Mouse (Mus musculus): ENCODE results near the gene Slc16a6. TPM values are rescaled to one million over a fixed set of nuclear protein-coding genes. Genes with fewer than 3 reads are reported as not detected.

Slc16a6 gene
- total RNA-seq, 2 experiments from 2014 or later = 0.43 to 1.5 TPM

DNA sequence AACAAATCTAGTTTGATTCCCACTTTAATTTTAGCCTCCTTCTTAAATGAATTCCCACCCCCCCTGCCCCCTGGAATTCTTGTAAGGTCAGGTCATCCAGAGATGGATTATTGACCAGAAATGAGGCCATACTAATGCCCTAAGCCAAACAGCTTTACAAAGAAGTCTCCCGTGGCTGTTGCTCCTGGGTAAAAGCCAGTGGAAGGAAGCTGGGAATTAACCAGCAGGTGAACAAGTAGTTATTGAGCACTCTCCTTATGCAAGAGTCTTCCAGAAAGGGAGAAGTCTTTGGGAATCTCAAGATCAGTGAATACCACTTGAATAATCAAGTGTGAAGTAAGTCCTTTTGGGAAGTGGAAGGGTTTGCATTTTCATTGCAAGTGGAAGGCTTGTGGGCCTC, 13.7 kb upstream of the Slc16a6 start:
- DNase-seq = no peak

GRCm38 (mm10) chr11:109485398-109486045, 12.1 kb upstream of the Slc16a6 start:
- DNase-seq = peak in 1 of 2 experiments; percentile 45

- DNase-seq = no peak
Measured at GRCm38 (mm10) chr11:109480440-109480839, 7.0 kb upstream of the Slc16a6 start.

DNA sequence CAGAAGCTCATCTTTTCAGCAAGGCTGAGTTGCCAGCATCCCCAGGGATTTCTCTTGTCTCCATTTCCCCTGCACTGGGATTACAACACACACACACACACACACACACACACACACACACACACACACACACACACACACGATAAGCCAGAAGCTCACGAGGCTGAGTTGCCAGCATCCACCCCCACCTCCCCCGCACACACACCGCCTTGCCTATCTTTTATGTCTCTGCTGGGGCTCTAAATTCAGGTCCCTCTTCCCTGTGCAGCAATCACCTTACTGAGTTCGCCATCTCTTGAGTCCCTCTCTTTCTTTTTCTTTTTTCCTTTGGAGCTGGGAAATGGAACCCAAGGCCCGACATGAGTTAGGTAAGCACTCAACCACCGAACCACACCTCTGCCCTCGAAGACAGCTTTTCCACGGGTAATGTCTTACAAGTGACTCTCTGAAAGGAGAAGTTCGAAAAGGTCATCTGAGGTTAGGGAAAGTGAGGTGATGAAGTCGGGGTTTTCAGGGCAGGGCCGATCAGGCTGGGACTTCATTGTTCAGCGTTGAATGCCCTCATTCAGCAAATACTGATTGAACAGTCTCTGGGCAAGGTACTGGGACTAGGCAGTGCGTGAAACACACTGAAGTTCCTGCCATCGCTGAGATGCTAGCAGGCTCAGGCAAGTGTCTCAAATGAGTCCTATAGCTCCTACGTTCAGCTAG, 6.3 kb upstream of the Slc16a6 start:
- no peak for DNase-seq

DNA sequence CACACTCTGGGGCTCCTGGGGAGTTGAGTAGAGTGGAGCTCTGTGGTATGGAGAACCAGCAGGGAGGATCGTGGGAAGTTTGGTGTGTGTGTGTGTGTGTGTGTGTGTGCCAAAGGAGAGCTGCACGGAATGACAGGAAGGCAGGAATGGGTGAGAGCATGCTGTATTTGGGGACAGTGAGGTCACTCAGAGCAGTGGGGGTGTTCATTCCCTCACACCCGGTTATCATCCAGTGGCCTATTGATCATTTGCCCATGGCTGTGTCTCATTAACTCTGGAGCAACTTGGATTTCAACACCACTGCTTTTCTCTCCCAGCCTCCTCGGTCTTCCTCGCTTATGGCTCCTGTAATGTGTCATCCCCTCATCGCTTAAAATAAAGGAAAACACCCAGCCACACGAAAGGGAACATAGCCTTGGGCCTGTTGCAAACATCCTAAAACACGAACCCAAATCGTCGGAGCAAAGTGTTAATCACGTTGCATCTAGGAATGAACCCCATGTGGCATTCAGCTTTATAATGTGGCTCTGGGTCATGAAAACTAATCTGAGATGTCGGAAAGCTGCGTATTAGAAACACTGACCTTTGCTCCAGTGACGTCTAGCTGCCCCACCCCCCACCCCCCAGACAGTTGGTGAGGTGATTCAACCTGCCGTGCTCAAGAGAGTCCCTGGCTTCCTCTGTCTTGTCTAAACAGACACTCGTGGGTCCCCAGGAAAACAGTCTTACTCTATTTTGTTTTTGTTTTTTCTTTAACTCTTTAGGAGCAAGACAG, 4.4 kb upstream of the Slc16a6 start:
- DNase-seq = no peak

- no peak for DNase-seq
Measured at GRCm38 (mm10) chr11:109476653-109477052, 3.3 kb upstream of the Slc16a6 start.

GRCm38 (mm10) chr11:109476241-109476640, 2.8 kb upstream of the Slc16a6 start:
- no peak for DNase-seq

- DNase-seq = no peak
Measured at GRCm38 (mm10) chr11:109475717-109476116, 2.3 kb upstream of the Slc16a6 start.

DNA sequence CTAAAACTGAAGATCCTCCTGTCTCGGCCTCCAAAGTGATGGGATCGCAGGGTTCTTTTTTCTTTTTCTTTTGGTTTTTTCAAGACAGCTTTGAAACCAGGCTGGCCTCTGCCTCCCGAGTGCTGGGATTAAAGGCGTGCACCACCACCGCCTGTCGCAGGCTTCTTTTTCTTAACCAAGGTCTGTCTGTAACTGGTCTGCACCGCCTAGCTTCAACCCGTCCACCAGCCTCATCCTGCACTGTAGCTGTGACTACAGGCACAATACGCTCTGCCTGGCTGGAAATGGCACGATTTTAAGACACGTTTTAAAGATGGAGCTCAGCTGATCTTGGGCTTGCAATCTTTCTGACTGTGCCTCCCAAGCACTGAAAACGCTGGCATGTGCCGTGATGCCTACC, 1.4 kb upstream of the Slc16a6 start:
- DNase-seq = no peak

DNA sequence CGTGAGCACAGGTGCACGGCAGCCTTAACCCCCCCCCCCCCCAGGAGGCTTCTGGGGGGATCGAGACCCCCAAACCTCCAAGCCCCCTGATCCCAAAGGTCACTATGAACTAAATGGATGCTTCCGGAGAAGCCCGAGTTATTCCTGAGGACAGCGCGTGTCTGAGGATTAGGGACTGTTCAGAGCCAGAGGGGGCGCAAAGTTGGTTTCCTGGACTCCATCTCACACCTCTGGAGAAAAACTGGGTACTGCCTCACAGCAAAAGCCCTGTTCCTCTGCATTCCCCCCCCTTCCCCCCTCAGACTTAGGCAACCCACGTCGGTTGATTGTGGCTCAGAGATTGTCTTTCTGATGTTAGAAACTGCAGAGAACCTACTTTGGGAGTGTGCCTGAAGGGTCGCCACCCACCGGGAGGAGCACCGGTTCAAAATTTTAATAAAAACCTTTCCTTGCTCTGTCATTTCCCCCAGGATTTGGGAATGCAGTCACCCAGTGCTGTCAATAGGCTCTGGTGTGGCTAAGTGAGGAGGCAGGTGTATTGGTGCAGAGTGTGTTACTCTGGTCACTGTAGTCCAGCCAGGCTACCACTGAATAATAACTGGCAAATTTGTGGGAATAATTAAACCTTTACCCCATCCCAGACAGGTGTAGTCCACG, 816 bp upstream of the Slc16a6 start:
- no peak for DNase-seq

DNA sequence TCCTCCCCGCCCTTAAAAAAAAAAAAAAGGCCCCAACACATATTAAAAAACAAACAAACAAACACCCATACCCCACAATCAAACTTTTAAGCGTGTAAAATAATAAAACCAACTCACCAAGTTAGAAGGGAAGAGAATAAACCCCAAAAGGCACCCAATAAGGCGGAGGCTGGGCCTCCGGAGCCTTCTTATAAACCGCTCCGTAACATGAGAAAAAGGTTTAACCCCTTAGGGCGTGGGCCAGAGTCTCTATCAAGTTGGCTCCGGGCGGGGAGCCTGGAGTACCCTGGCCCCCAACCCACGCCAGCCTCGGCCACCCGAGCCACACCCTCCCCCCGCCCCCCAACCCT, 602 bp downstream of the Slc16a6 start:
- no peak for DNase-seq

GRCm38 (mm10) chr11:109472171-109472691, 1.2 kb downstream of the Slc16a6 start:
- peak; percentile 25 to 44 for DNase-seq

- DNase-seq = no peak
Measured at GRCm38 (mm10) chr11:109470921-109471861, 2.2 kb downstream of the Slc16a6 start.

DNA sequence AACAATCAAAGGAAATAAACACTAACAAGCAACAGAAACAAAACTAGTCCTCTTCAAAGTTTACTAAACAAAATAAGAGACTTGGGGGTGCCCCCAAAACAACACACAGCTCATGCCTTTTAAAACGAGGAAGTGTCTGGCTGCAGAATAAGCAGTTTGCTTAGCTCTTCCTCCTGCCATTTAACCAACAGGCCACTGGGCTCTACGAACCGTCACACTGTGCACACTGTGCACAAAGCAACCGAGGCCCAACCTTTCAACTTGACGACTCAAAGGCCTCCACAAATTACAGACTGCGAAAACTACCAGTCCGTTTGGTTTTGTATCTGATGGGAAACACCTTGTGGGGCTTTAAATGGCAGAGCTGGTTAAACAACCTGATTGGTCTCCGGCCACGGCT, 3.2 kb downstream of the Slc16a6 start:
- no peak for DNase-seq

DNA sequence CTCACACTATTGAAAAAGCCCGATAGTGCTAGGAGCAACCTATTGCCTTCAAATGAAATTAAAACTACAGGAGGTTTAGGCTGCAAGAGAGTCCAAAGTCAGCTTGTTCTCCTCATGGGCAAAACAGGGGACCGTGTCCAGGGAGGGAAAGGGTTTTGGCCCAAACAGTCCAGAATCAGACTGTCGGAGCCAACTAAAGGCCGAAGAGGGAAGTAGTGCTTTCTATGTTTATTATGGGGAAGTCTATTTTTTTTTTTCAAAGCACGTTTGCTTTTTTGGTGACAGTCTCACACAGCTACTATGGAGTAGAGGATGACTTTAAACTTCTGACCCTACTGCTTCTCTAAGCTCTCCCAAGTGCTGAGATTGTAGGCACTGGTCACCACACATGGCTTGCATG, 5.3 kb downstream of the Slc16a6 start:
- DNase-seq = no peak

GRCm38 (mm10) chr11:109466987-109467386, 6.4 kb downstream of the Slc16a6 start:
- peak in 1 of 2 experiments; percentile 24 for DNase-seq

DNA sequence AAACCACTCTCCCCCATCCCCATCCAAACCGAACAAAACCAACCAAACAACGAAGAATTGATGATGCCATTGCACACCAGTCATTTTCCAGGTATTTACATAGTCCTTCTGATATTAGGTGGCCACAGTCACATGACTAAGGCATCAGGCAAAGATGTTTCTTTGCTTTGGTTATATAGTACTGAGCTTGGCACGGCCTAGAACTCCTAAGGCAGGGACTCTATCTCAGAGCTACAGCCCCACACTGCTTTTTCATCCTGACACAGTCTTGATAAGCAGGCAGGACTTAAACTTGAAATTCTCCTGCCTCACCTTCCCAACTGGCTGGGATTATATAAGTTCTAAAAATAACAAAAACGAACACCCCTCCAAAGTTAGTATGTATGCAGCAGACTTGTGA, 8.3 kb downstream of the Slc16a6 start:
- no peak for DNase-seq

- no peak for DNase-seq
Measured at GRCm38 (mm10) chr11:109460586-109460985, 12.8 kb downstream of the Slc16a6 start.

DNA sequence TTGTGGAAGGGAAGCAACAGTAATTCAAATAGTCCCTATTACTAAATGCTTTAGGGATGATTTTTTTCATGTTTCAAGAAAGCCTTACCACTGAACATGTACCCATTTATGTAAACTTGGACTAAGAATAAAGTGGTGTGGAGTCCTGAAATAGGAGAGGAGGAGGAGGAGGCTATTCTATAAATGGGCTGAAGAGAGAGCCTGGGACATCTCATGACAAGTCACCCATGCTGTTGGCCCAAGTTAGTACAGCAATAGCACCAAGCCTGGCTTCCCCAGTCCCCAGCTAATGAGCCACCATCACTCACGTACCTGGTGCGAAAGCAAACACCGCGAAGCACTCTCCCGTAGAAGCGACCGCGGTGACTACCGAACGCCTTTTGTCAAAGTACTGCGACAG, 15.2 kb downstream of the Slc16a6 start:
- DNase-seq = no peak

DNA sequence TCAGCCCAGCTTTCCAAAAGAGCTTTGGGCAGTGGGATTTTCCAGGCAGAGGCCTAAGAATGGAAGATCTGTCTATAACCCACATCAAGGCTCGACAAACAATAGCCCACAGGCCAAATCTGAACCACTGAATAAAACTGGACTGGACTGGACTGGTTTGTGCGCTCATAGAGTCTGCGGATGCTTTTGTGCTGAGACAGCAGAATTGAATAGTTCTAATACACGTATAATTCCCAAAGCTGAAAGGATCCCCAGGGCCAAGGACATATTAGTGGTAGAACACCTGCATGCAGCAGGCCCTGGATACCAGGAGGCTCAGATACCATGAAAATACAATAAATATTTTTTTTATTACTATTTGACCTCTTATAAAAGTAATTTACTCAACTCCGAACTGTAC, 17.1 kb downstream of the Slc16a6 start:
- DNase-seq = no peak

- no peak for DNase-seq
Measured at GRCm38 (mm10) chr11:109451169-109451568, 22.2 kb downstream of the Slc16a6 start.

All from adrenal gland, postnatal 36 days (tissue).